Comparison of ENCODE assay signal across 8 mouse cellular contexts in the genomic region with DNA sequence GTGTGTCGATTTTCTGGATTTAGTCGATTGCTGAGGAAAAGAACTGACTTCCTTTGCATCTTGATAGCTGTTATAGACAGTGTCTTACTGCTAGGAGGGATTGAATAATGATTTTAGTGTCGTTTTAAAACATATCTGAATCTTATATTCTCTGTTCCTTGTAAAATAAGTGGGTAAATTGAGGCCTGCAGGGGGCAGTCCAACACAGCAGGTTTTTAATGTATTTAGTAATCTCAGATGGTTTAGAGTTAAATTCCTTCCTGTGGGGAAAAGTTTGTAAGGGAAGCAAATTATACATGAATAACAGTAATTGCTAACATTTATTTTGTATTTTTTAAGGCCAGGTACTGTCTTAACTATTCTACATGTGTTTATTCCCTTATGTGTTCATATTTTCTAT.
DNase-seq lines count a peak whose midpoint lies in the region; ATAC-seq and TF ChIP-seq lines count a peak whose summit lies in the region.

No protein-coding gene starts in this region.

- H3K27me3 ChIP-seq in liver, embryonic 11.5 days (replicated peaks; ENCODE audit: control insufficient read depth, insufficient read depth, low read length), result no peaks in the 10 kb centered on the region
- H3K27me3 ChIP-seq in liver, postnatal 0 days (ENCODE audit: insufficient read depth, low read length), result no peaks in the 10 kb centered on the region

- peak; percentile 68 for TF ChIP-seq CTCF in liver, postnatal 0 days (IDR thresholded peaks at IDR 0.05; ENCODE audit: low read depth)

- intact Hi-C loops in gastrocnemius, postnatal 14 days (cut with DNase I; ENCODE audit: low total_unique reads), result no loop called here

- no peak for TF ChIP-seq EP300 in liver, postnatal 0 days (IDR thresholded peaks at IDR 0.05; ENCODE audit: low read depth)

- no peak for ATAC-seq in cerebellum, adult (ENCODE audit: insufficient number of reproducible peaks, low FRiP score, low TSS enrichment)
- no peak for ATAC-seq in liver, embryonic 11.5 days (replicated peaks; ENCODE audit: low FRiP score)
- ATAC-seq in liver, postnatal 0 days, result no peak

- peak; percentile 69 for DNase-seq in cerebellum, postnatal 14 days
- DNase-seq in liver, result peak; percentile 59
- DNase-seq in liver, embryonic 11.5 days (ENCODE audit: low spot score), result no peak
- peak; percentile 42 for DNase-seq in T-cell, adult 2 months (ENCODE audit: low spot score)
- DNase-seq in gastrocnemius, postnatal 14 days, result peak; percentile 14
- peak; percentile 58 for DNase-seq in liver, postnatal 0 days
- peak; percentile 64 for DNase-seq in thymus, postnatal 14 days

- H3K4me3 ChIP-seq in liver, embryonic 11.5 days (ENCODE audit: low read depth, low read length), result no peak overlapping the region
- no peak overlapping the region for H3K4me3 ChIP-seq in liver, postnatal 0 days (ENCODE audit: low read depth, low read length)

- H3K9ac ChIP-seq in liver, embryonic 11.5 days (ENCODE audit: low read depth, low read length), result no peak overlapping the region
- no peak overlapping the region for H3K9ac ChIP-seq in liver, postnatal 0 days (replicated peaks)

- 51% methylated on average over 3 of the region's 3 CpGs for WGBS in liver, embryonic 11.5 days
- 57% methylated on average over 3 of the region's 3 CpGs for WGBS in liver, postnatal 0 days (ENCODE audit: insufficient replicate concordance)

- no peaks in the 10 kb centered on the region for H3K36me3 ChIP-seq in liver, embryonic 11.5 days (ENCODE audit: control insufficient read depth, insufficient read depth, low read length)
- H3K36me3 ChIP-seq in liver, postnatal 0 days (replicated peaks; ENCODE audit: insufficient read depth, low read length), result 0 out of 2 replicates have a peak, but pooled peaks cover 4% of the 10 kb centered on the region

- H3K4me1 ChIP-seq in liver, embryonic 11.5 days (replicated peaks; ENCODE audit: control insufficient read depth, insufficient read depth, low read length), result peaks cover 8% of the 10 kb centered on the region; the same call in 1 of the 2 replicates
- H3K4me1 ChIP-seq in liver, postnatal 0 days (ENCODE audit: insufficient read depth), result peaks cover 6% of the 10 kb centered on the region

- H3K4me2 ChIP-seq in liver, embryonic 11.5 days, result no peak overlapping the region
- H3K4me2 ChIP-seq in liver, postnatal 0 days (ENCODE audit: low read depth, low read length), result no peak overlapping the region

- H3K27ac ChIP-seq in liver, embryonic 11.5 days (ENCODE audit: low read depth, low read length), result no peak overlapping the region
- H3K27ac ChIP-seq in liver, postnatal 0 days (ENCODE audit: low read depth), result no peak overlapping the region

- H3K9me3 ChIP-seq in liver, embryonic 11.5 days (ENCODE audit: control insufficient read depth, low read length), result no peaks in the 10 kb centered on the region
- H3K9me3 ChIP-seq in liver, postnatal 0 days (ENCODE audit: low read length), result no peaks in the 10 kb centered on the region
